Mouse (Mus musculus) small intestine, adult 10 weeks (tissue): ENCODE results near the gene 1700122O11Rik. TPM values are rescaled to one million over a fixed set of nuclear protein-coding genes. Genes with fewer than 3 reads are reported as not detected.

Source experiments
- polyA plus RNA-seq: library from polyadenylated mRNA; stranded (reverse); fragments of 350-450 nt; fragmentation: Illumina TruSeq; extraction: RNeasy Lipid Tissue Mini Kit (QIAGEN cat#74804); gene quantifications from one replicate; pipeline ENCODE4 v1.2.3, GENCODE M21; 2014; ENCODE audit warnings: low replicate concordance

The 1700122O11Rik gene
- polyA plus RNA-seq: not detected

DNA sequence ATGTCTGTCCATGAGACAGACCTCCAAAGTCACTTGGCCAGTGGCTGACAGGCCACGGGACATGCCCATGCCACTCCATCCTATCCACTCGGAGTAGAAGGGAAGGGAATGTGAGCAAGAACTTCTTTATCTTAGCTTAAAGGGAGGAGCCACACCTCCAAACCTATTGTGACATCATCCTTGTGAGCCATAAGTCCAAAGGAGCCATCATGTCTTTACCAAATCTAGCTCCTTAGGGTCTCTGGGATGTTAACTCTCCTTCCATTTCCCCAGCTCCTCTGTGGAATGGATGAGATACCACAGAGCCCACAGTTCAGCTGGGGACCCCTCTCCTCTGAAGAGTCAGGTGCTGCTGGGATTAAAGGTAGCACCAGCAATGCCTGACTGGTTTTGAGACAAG, at the start of gene 1700122O11Rik:
Gene 1700122O11Rik (minus strand): TSS at position 101 of the 400 bp plus-strand sequence.

Other genes with a start within 250 kb of the 1700122O11Rik start
- gene Mdfi, start 203.6 kb downstream of the 1700122O11Rik start, polyA plus RNA-seq: not detected
- gene Foxp4, start 113.6 kb downstream of the 1700122O11Rik start, polyA plus RNA-seq: 0.19 TPM
- gene 1700067P10Rik, start 51.0 kb upstream of the 1700122O11Rik start, polyA plus RNA-seq: not detected
- 0.78 TPM for gene 9830107B12Rik, start 108.0 kb upstream of the 1700122O11Rik start, polyA plus RNA-seq
- 1.9 TPM for gene A530064D06Rik, start 129.0 kb upstream of the 1700122O11Rik start, polyA plus RNA-seq
- gene Trem1, start 194.5 kb upstream of the 1700122O11Rik start, polyA plus RNA-seq: 0.67 TPM
- not detected for gene Trem3, start 209.5 kb upstream of the 1700122O11Rik start, polyA plus RNA-seq
- gene Treml4, start 226.0 kb upstream of the 1700122O11Rik start, polyA plus RNA-seq: 1.5 TPM